Mouse (Mus musculus) ES-E14 (cell line): ENCODE data around the gene Slc26a10. TPM values are rescaled to one million over a fixed set of nuclear protein-coding genes. Genes with fewer than 3 reads are reported as not detected.

Experiments used
- DNase-seq: peaks from one replicate; pipeline ENCODE4 v3.0.0-alpha.2; 2013; ENCODE audit warnings: low read depth, low spot score
- H3K27ac ChIP-seq: 2 replicates; pipeline ENCODE4 v1.5.1; 2012; ENCODE audit warnings: low read depth, mild to moderate bottlenecking, low read length, moderate library complexity, mixed read lengths; ENCODE audit not compliant: poor library complexity, insufficient read depth, severe bottlenecking
- H3K36me3 ChIP-seq: 2 replicates; pipeline ENCODE4 v1.6.1; 2012; ENCODE audit warnings: mild to moderate bottlenecking, low read length, moderate library complexity, mixed read lengths; ENCODE audit not compliant: control insufficient read depth, poor library complexity, insufficient read depth, severe bottlenecking
- H3K4me1 ChIP-seq, 2 experiments: fragments of 150-350 bp in 1 of 2; sonication (generic) in 1 of 2; 2 replicates each; pipeline ENCODE4 v1.6.1; 2012; ENCODE audit warnings: low read length in 2 of 2, mild to moderate bottlenecking in 1 of 2, mixed read lengths in 1 of 2; ENCODE audit not compliant: control insufficient read depth in 2 of 2, insufficient read depth in 2 of 2, poor library complexity in 1 of 2
- H3K4me3 ChIP-seq, 2 experiments: fragments of 150-350 bp in 1 of 2; sonication (generic) in 1 of 2; 2 replicates each; pipeline ENCODE4 v1.5.1; 2012; ENCODE audit warnings: low read length in 2 of 2, low read depth in 1 of 2, mild to moderate bottlenecking in 1 of 2, mixed read lengths in 1 of 2; ENCODE audit not compliant: insufficient read depth in 1 of 2, poor library complexity in 1 of 2, severe bottlenecking in 1 of 2
- H3K9ac ChIP-seq: 2 replicates; pipeline ENCODE4 v1.6.1; 2012; ENCODE audit warnings: low read depth, mild to moderate bottlenecking, low read length, mixed read lengths; ENCODE audit not compliant: poor library complexity, insufficient read depth, severe bottlenecking
- H3K9me3 ChIP-seq: fragments of 150-350 bp; sonication (generic); 2 replicates; pipeline ENCODE4 v1.6.1; 2012; ENCODE audit warnings: low read depth, mild to moderate bottlenecking, low read length; ENCODE audit not compliant: control insufficient read depth, insufficient read depth
- CHD2 ChIP-seq: IDR thresholded peaks from 2 replicates; pipeline ENCODE4 v1.6.1; 2014; ENCODE audit warnings: mild to moderate bottlenecking, low read depth, low read length, inconsistent platforms
- HCFC1 ChIP-seq: IDR thresholded peaks from 2 replicates; pipeline ENCODE4 v1.6.1; 2012; ENCODE audit warnings: low read length, inconsistent platforms, borderline replicate concordance; ENCODE audit not compliant: insufficient read depth
- MAFK ChIP-seq: IDR thresholded peaks from 2 replicates; pipeline ENCODE4 v1.6.1; 2014; ENCODE audit warnings: mild to moderate bottlenecking, low read depth, low read length, inconsistent platforms; ENCODE audit not compliant: insufficient read depth
- ZC3H11A ChIP-seq: IDR thresholded peaks from 2 replicates; pipeline ENCODE4 v1.6.1; 2012; ENCODE audit warnings: low read depth, mild to moderate bottlenecking, inconsistent platforms, low read length, borderline replicate concordance
- ZNF384 ChIP-seq: IDR thresholded peaks from 2 replicates; pipeline ENCODE4 v1.6.1; 2012; ENCODE audit warnings: low read depth, low read length, inconsistent platforms
- in situ Hi-C, 2 experiments: fragments of 600-800 bp; cut with MboI; formaldehyde crosslinking; loops; one replicate each; pipeline ENCODE4 v1.15.1; 2025; ENCODE audit warnings: low sequenced_read_pairs in 2 of 2, inconsistent platforms in 1 of 2; ENCODE audit not compliant: unreplicated experiment in 2 of 2
- total RNA-seq: library from RNA; depleted of rRNA; stranded (reverse); fragments of 300-350 nt; gene quantifications from 2 replicates; pipeline ENCODE4 v1.2.3, GENCODE M21; 2012; rRNA removed

The Slc26a10 gene
- total RNA-seq, 1 experiment = 7.4 TPM

GRCm38 (mm10) chr10:127122784-127123435, 57.5 kb downstream of the Slc26a10 start:
- peak; percentile 29 for DNase-seq
- no peaks in the 10 kb centered on the region for H3K9me3 ChIP-seq
- no peak for TF ChIP-seq ZNF384
- no peak for TF ChIP-seq HCFC1
- no peak for TF ChIP-seq MAFK
- TF ChIP-seq ZC3H11A = no peak
- no peak for TF ChIP-seq CHD2
- in situ Hi-C loops = no loop called here
- H3K27ac ChIP-seq = no peak overlapping the region
- peak overlapping the region; percentile 4 to 39 for H3K4me3 ChIP-seq
- H3K4me1 ChIP-seq = peaks cover 1 to 10% of the 10 kb centered on the region in 2 experiments; a peak in 2 of 4 replicates
- no peak overlapping the region; the same call in 1 of the 2 replicates for H3K9ac ChIP-seq
- H3K36me3 ChIP-seq = no peaks in the 10 kb centered on the region

- Histone ChIP-seq H3K9me3 (no peaks in the 10 kb centered on the region), H3K27ac (no peak overlapping the region), H3K36me3 (peaks cover 3% of the 10 kb centered on the region; the same call in 1 of the 2 replicates), H3K4me1 (peaks cover 1 to 9% of the 10 kb centered on the region in 2 experiments; a peak in 2 of 4 replicates), H3K4me3 (no peak overlapping the region), H3K9ac (no peak overlapping the region)
- in situ Hi-C loops = no loop called here
- no peak for TF ChIP-seq ZNF384
- DNase-seq = no peak
These were observed 58.4 kb downstream of the Slc26a10 start for GRCm38 (mm10) chr10:127122018-127122417.

Other genes starting within 250 kb of the Slc26a10 start
- gene Ctdsp2, start 201.9 kb downstream of the Slc26a10 start, total RNA-seq = 28.5 and 38.1 TPM in 2 replicates
- 0.18 and 0.32 TPM in 2 replicates for gene Avil, start 179.9 kb downstream of the Slc26a10 start, total RNA-seq
- 52.8 and 60.9 TPM in 2 replicates for gene Tsfm, start 149.8 kb downstream of the Slc26a10 start, total RNA-seq
- gene Mettl1, start 139.2 kb downstream of the Slc26a10 start, total RNA-seq = 20.4 and 21.4 TPM in 2 replicates
- 0.11 and 0.49 TPM in 2 replicates for gene Eef1akmt3, start 139.1 kb downstream of the Slc26a10 start, total RNA-seq
- 0.40 and 0.74 TPM in 2 replicates for gene Cyp27b1, start 132.4 kb downstream of the Slc26a10 start, total RNA-seq
- 4.6 and 8.3 TPM in 2 replicates for gene March9, start 120.5 kb downstream of the Slc26a10 start, total RNA-seq
- 502 and 522 TPM in 2 replicates for gene Cdk4, start 117.1 kb downstream of the Slc26a10 start, total RNA-seq
- gene Tspan31, start 110.4 kb downstream of the Slc26a10 start, total RNA-seq = 121 and 154 TPM in 2 replicates
- 1.4 and 2.0 TPM in 2 replicates for gene Agap2, start 105.4 kb downstream of the Slc26a10 start, total RNA-seq
- gene Os9, start 59.5 kb downstream of the Slc26a10 start, total RNA-seq = 29.4 and 48.6 TPM in 2 replicates
- 4.5 and 8.6 TPM in 2 replicates for gene B4galnt1, start 15.4 kb downstream of the Slc26a10 start, total RNA-seq
- 39.2 and 87.7 TPM in 2 replicates for gene Arhgef25, start 9.4 kb upstream of the Slc26a10 start, total RNA-seq
- gene Dtx3, start 15.1 kb upstream of the Slc26a10 start, total RNA-seq = 29.5 and 75.5 TPM in 2 replicates
- gene Pip4k2c, start 30.9 kb upstream of the Slc26a10 start, total RNA-seq = 41.7 and 47.4 TPM in 2 replicates
- 6.2 and 11.2 TPM in 2 replicates for gene Kif5a, start 82.7 kb upstream of the Slc26a10 start, total RNA-seq
- 139 and 157 TPM in 2 replicates for gene Dctn2, start 85.7 kb upstream of the Slc26a10 start, total RNA-seq
- gene Mbd6, start 108.4 kb upstream of the Slc26a10 start, total RNA-seq = 15.8 and 18.0 TPM in 2 replicates
- 206 and 377 TPM in 2 replicates for gene Mars, start 131.1 kb upstream of the Slc26a10 start, total RNA-seq
- 2.6 and 5.1 TPM in 2 replicates for gene Arhgap9, start 141.3 kb upstream of the Slc26a10 start, total RNA-seq
- gene Gli1, start 161.3 kb upstream of the Slc26a10 start, total RNA-seq = 14.9 and 47.3 TPM in 2 replicates
- 0.22 and 0.69 TPM in 2 replicates for gene Inhbe, start 173.8 kb upstream of the Slc26a10 start, total RNA-seq
- gene Inhbc, start 189.8 kb upstream of the Slc26a10 start, total RNA-seq = 0.36 and 1.2 TPM in 2 replicates
- gene R3hdm2, start 199.7 kb upstream of the Slc26a10 start, total RNA-seq = 25.5 and 26.1 TPM in 2 replicates